Mouse (Mus musculus) heart, adult 2 months (tissue): ENCODE results near the gene Manba.

Experiments used
- CTCF ChIP-seq: fragments of 200-600 bp; IDR thresholded peaks from 2 replicates; pipeline ENCODE4 v1.8.1; 2022; ENCODE audit warnings: antibody characterized with exemption, mild to moderate bottlenecking, moderate library complexity
- EP300 ChIP-seq: fragments of 200-500 bp; IDR thresholded peaks from 2 replicates; pipeline ENCODE4 v1.6.1; 2011; ENCODE audit warnings: low read depth, low read length, control low read depth; ENCODE audit not compliant: insufficient read depth
- POLR2A ChIP-seq: fragments of 200-500 bp; IDR thresholded peaks from 2 replicates; pipeline ENCODE4 v1.6.1; 2011; ENCODE audit warnings: mild to moderate bottlenecking, low read depth, low read length, control low read depth; ENCODE audit not compliant: insufficient read depth

GRCm38 (mm10) chr3:135571540-135571939 lies 86.1 kb downstream of the Manba start:
- TF ChIP-seq CTCF = no peak
- no peak for TF ChIP-seq POLR2A
- no peak for TF ChIP-seq EP300
